Mouse (Mus musculus): Measurements from ENCODE around the gene Tti1.

GRCm38 (mm10) chr2:157932655-157933054 lies 95.6 kb downstream of the Tti1 start:
- peak; percentile 35 for TF ChIP-seq CTCF (IDR thresholded peaks at IDR 0.05; ENCODE audit: low read depth)
- TF ChIP-seq EP300 (IDR thresholded peaks at IDR 0.05; ENCODE audit: low read depth): no peak
